Mouse (Mus musculus): ENCODE measurements around the gene Arhgef18. TPM values are rescaled to one million over a fixed set of nuclear protein-coding genes. Genes with fewer than 3 reads are reported as not detected.

Arhgef18 gene
- 9.3 and 10.3 TPM in 2 replicates for polyA plus RNA-seq (2015; fragmentation: Nextera tagmentation; extraction: Ambion mirVana)

GRCm38 (mm10) chr8:3392771-3393710, at the start of gene Arhgef18:
TSS of gene Arhgef18 (plus strand) at chr8:3393006.
- Histone ChIP-seq H3K36me3 (no peaks in the 10 kb centered on the region), H3K27me3 (no peaks in the 10 kb centered on the region), H3K9me3 (replicated peaks) (no peaks in the 10 kb centered on the region), H3K4me2 (replicated peaks) (peak within 1 kb of the TSS; percentile 71), H3K27ac (replicated peaks) (peak within 1 kb of the TSS; percentile 11; the same call in 1 of the 2 replicates), H3K4me1 (peaks cover 26% of the 10 kb centered on the region), H3K9ac (peak within 1 kb of the TSS; percentile 66), H3K4me3 (replicated peaks) (peak within 1 kb of the TSS; percentile 85)
- peak; percentile 96 for ATAC-seq (ENCODE audit: insufficient number of reproducible peaks, low FRiP score, low TSS enrichment, low read depth)
- WGBS: 1% methylated on average over 48 of the region's 48 CpGs

GRCm38 (mm10) chr8:3345337-3345736, 47.5 kb upstream of the Arhgef18 start:
- H3K27ac ChIP-seq (replicated peaks): no peak overlapping the region
- ATAC-seq (ENCODE audit: insufficient number of reproducible peaks, low FRiP score, low TSS enrichment, low read depth): no peak
- H3K4me1 ChIP-seq: no peaks in the 10 kb centered on the region
- no peaks in the 10 kb centered on the region for H3K9me3 ChIP-seq (replicated peaks)
- 95% methylated on average over 6 of the region's 6 CpGs for WGBS
- H3K27me3 ChIP-seq: no peaks in the 10 kb centered on the region
- no peak overlapping the region for H3K4me3 ChIP-seq (replicated peaks)
- H3K9ac ChIP-seq: no peak overlapping the region
- no peaks in the 10 kb centered on the region for H3K36me3 ChIP-seq
- H3K4me2 ChIP-seq (replicated peaks): no peak overlapping the region

- Histone ChIP-seq H3K27ac (replicated peaks) (no peak overlapping the region), H3K27me3 (no peaks in the 10 kb centered on the region), H3K9ac (no peak overlapping the region), H3K4me3 (replicated peaks) (no peak overlapping the region), H3K9me3 (replicated peaks) (no peaks in the 10 kb centered on the region), H3K4me2 (replicated peaks) (no peak overlapping the region), H3K4me1 (no peaks in the 10 kb centered on the region), H3K36me3 (no peaks in the 10 kb centered on the region)
- no peak for ATAC-seq (ENCODE audit: insufficient number of reproducible peaks, low FRiP score, low TSS enrichment, low read depth)
- WGBS: 78% methylated on average over 5 of the region's 5 CpGs
These were observed 46.0 kb upstream of the Arhgef18 start for GRCm38 (mm10) chr8:3346691-3347413.

GRCm38 (mm10) chr8:3348142-3348823, 44.5 kb upstream of the Arhgef18 start:
- Histone ChIP-seq H3K27ac (replicated peaks) (no peak overlapping the region), H3K4me2 (replicated peaks) (no peak overlapping the region), H3K27me3 (no peaks in the 10 kb centered on the region), H3K9me3 (replicated peaks) (no peaks in the 10 kb centered on the region), H3K4me3 (replicated peaks) (no peak overlapping the region), H3K4me1 (no peaks in the 10 kb centered on the region), H3K9ac (no peak overlapping the region), H3K36me3 (no peaks in the 10 kb centered on the region)
- ATAC-seq (ENCODE audit: insufficient number of reproducible peaks, low FRiP score, low TSS enrichment, low read depth): no peak
- 52% methylated on average over 13 of the region's 13 CpGs for WGBS

- H3K4me1 ChIP-seq: no peaks in the 10 kb centered on the region
- no peak overlapping the region for H3K4me3 ChIP-seq (replicated peaks)
- no peaks in the 10 kb centered on the region for H3K9me3 ChIP-seq (replicated peaks)
- no peak overlapping the region for H3K9ac ChIP-seq
- no peak for ATAC-seq (ENCODE audit: insufficient number of reproducible peaks, low FRiP score, low TSS enrichment, low read depth)
- no peak overlapping the region for H3K27ac ChIP-seq (replicated peaks)
- no peaks in the 10 kb centered on the region for H3K36me3 ChIP-seq
- no peak overlapping the region for H3K4me2 ChIP-seq (replicated peaks)
- 70% methylated on average over 6 of the region's 6 CpGs for WGBS
- H3K27me3 ChIP-seq: no peaks in the 10 kb centered on the region
These were observed 42.1 kb upstream of the Arhgef18 start for GRCm38 (mm10) chr8:3350747-3351146.

GRCm38 (mm10) chr8:3352715-3353114, 40.1 kb upstream of the Arhgef18 start:
- Histone ChIP-seq H3K4me1 (no peaks in the 10 kb centered on the region), H3K27me3 (no peaks in the 10 kb centered on the region), H3K9ac (no peak overlapping the region), H3K27ac (replicated peaks) (no peak overlapping the region), H3K4me3 (replicated peaks) (no peak overlapping the region), H3K9me3 (replicated peaks) (no peaks in the 10 kb centered on the region), H3K36me3 (no peaks in the 10 kb centered on the region), H3K4me2 (replicated peaks) (no peak overlapping the region)
- ATAC-seq (ENCODE audit: insufficient number of reproducible peaks, low FRiP score, low TSS enrichment, low read depth): no peak
- 78% methylated on average over 6 of the region's 6 CpGs for WGBS

- no peak within 1 kb of the TSS for H3K27ac ChIP-seq (replicated peaks)
- 74% methylated on average over 13 of the region's 13 CpGs for WGBS
- no peaks in the 10 kb centered on the region for H3K9me3 ChIP-seq (replicated peaks)
- H3K36me3 ChIP-seq: no peaks in the 10 kb centered on the region
- no peak within 1 kb of the TSS for H3K4me2 ChIP-seq (replicated peaks)
- ATAC-seq (ENCODE audit: insufficient number of reproducible peaks, low FRiP score, low TSS enrichment, low read depth): no peak
- no peak within 1 kb of the TSS for H3K9ac ChIP-seq
- H3K27me3 ChIP-seq: no peaks in the 10 kb centered on the region
- H3K4me1 ChIP-seq: no peaks in the 10 kb centered on the region
- no peak within 1 kb of the TSS for H3K4me3 ChIP-seq (replicated peaks)
These were observed 39.5 kb upstream of the Arhgef18 start, which contains the start of gene A430078G23Rik for GRCm38 (mm10) chr8:3353189-3353810. TSS of gene A430078G23Rik (plus strand) at chr8:3353415.

- Histone ChIP-seq H3K4me1 (no peaks in the 10 kb centered on the region), H3K27ac (replicated peaks) (no peak overlapping the region), H3K4me2 (replicated peaks) (no peak overlapping the region), H3K4me3 (replicated peaks) (no peak overlapping the region), H3K9me3 (replicated peaks) (no peaks in the 10 kb centered on the region), H3K27me3 (no peaks in the 10 kb centered on the region), H3K36me3 (no peaks in the 10 kb centered on the region), H3K9ac (no peak overlapping the region)
- 67% methylated on average over 6 of the region's 6 CpGs for WGBS
- ATAC-seq (ENCODE audit: insufficient number of reproducible peaks, low FRiP score, low TSS enrichment, low read depth): no peak
These were observed 38.9 kb upstream of the Arhgef18 start for GRCm38 (mm10) chr8:3353811-3354442.

- ATAC-seq (ENCODE audit: insufficient number of reproducible peaks, low FRiP score, low TSS enrichment, low read depth): no peak
- Histone ChIP-seq H3K9me3 (replicated peaks) (no peaks in the 10 kb centered on the region), H3K4me2 (replicated peaks) (no peak overlapping the region), H3K9ac (no peak overlapping the region), H3K4me1 (no peaks in the 10 kb centered on the region), H3K27me3 (no peaks in the 10 kb centered on the region), H3K4me3 (replicated peaks) (no peak overlapping the region), H3K36me3 (no peaks in the 10 kb centered on the region), H3K27ac (replicated peaks) (no peak overlapping the region)
- WGBS: 59% methylated on average over 5 of the region's 5 CpGs
These were observed 38.4 kb upstream of the Arhgef18 start for GRCm38 (mm10) chr8:3354443-3354812.

- WGBS: 80% methylated on average over 6 of the region's 6 CpGs
- H3K4me1 ChIP-seq: no peaks in the 10 kb centered on the region
- no peaks in the 10 kb centered on the region for H3K27me3 ChIP-seq
- no peaks in the 10 kb centered on the region for H3K36me3 ChIP-seq
- H3K4me3 ChIP-seq (replicated peaks): no peak overlapping the region
- H3K9ac ChIP-seq: no peak overlapping the region
- H3K27ac ChIP-seq (replicated peaks): no peak overlapping the region
- no peaks in the 10 kb centered on the region for H3K9me3 ChIP-seq (replicated peaks)
- no peak for ATAC-seq (ENCODE audit: insufficient number of reproducible peaks, low FRiP score, low TSS enrichment, low read depth)
- H3K4me2 ChIP-seq (replicated peaks): no peak overlapping the region
These were observed 37.2 kb upstream of the Arhgef18 start for GRCm38 (mm10) chr8:3355586-3355985.
